Mouse (Mus musculus): ENCODE results near the gene Ctsr.
"Not testable (repeated sequence)": the region's sequence is repeated elsewhere in the genome, so short reads cannot be mapped to it uniquely, and the experiment has no call there.

Ctsr gene

DNA sequence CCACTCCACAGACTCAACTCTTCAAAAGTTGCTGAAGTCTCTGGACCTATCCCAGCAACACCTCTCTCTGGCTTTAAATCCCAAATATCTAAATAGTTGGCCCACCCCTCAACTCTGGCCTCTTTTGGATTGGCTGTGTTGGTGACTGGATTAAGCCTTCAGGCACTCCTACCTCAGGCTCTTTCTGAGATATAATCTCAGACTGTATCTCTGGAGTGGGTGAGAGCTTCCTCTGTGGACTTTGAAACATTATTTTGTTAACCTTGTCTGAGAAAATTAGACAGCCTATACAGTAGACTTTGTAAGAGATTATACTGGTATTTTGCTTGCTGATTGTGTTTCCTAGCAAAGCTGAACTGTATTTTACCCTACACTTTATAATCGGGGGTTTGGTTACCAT, at the start of gene Ctsr:
Gene Ctsr (minus strand): TSS at position 101 of the 400 bp plus-strand sequence.
- no peak for DNase-seq (ENCODE audit: extremely low read depth, insufficient read length, low spot score)

GRCm38 (mm10) chr13:61203310-61203709, 39.3 kb upstream of the Ctsr start, which contains the start of gene Cts6:
TSS of gene Cts6 (minus strand) at chr13:61203410.
- DNase-seq (ENCODE audit: extremely low read depth, insufficient read length, low spot score), result no peak

GRCm38 (mm10) chr13:61185151-61185933, 21.3 kb upstream of the Ctsr start:
- not testable (repeated sequence) for DNase-seq (ENCODE audit: extremely low read depth, insufficient read length, low spot score)

- no peak for DNase-seq (ENCODE audit: extremely low read depth, insufficient read length, low spot score)
Measured at GRCm38 (mm10) chr13:61164622-61165021, 566 bp upstream of the Ctsr start.
